Mouse (Mus musculus) mouse trophoblast stem cell (cell line): ENCODE results near the gene Gm4553.
"Not testable (repeated sequence)": the region's sequence is repeated elsewhere in the genome, so short reads cannot be mapped to it uniquely, and the experiment has no call there.

ENCODE experiments used
- in situ Hi-C, 2 experiments: fragments of 300-500 bp; cut with MseI, MboI; formaldehyde crosslinking; loops; 2 replicates in 1 of 2; 3 replicates in 1 of 2; pipeline ENCODE4 v1.15.1; 2025

Gm4553 gene

GRCm38 (mm10) chr7:142165639-142166038 is at the start of gene Gm4553:
Gene Gm4553, minus strand, starts transcription at chr7:142165739.
- in situ Hi-C loops = not testable (repeated sequence)

DNA sequence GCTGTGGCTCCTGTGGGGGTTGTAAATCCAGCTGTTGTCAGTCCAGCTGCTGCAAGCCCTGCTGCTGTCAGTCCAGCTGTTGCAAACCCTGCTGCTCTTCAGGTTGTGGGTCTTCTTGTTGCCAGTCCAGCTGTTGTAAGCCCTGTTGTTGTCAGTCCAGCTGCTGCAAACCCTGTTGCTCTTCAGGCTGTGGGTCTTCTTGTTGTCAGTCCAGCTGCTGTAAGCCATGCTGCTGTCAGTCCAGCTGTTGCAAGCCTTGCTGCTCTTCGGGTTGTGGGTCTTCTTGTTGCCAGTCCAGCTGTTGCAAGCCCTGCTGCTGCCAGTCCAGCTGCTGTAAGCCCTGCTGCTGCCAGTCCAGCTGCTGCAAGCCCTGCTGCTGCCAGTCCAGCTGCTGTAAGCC is 46.6 kb upstream of the Gm4553 start:
- in situ Hi-C loops = not testable (repeated sequence)

DNA sequence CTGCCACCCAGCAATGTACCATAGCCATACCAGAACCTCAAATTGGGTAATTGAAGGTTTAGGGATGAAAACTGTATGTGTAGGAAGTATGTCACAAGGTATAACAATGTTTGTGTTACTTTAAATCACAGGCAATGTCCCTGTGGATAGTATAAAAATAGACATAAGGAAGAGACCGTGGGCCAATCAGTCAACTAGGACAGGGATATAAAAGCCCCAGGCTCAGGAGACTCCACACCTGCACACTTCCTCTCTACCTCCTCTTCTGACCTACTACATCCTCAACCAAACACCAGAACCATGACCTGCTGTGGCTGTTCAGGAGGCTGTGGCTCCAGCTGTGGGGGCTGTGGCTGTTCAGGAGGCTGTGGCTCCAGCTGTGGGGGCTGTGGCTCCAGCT is 46.0 kb upstream of the Gm4553 start, which contains the start of gene Gm7579:
Gm7579 (plus strand) TSS at position 301 of the 400 bp plus-strand sequence.
- in situ Hi-C loops = no loop called here

DNA sequence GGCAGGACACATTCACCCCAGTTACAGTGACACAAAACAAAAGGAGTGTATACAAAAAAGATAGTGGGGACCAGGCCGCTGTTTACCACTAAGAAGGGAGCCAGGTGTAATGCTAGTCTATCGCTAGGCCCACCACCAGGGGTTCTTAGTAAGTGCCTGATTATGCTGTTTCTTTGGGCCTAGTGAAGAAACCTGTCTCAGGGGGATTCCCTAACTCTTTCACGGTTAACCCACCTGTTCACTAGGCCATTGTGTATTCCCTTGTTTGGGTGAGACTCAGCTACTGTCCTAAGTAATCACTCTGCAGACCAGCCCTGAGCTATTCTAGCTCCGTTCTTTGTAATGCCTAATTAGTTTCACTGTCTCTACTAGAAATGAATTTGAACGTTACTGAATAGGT is 41.4 kb upstream of the Gm4553 start:
- in situ Hi-C loops = not testable (repeated sequence)

- in situ Hi-C loops = no loop called here
Observed at GRCm38 (mm10) chr7:142205488-142205887, 39.9 kb upstream of the Gm4553 start.

DNA sequence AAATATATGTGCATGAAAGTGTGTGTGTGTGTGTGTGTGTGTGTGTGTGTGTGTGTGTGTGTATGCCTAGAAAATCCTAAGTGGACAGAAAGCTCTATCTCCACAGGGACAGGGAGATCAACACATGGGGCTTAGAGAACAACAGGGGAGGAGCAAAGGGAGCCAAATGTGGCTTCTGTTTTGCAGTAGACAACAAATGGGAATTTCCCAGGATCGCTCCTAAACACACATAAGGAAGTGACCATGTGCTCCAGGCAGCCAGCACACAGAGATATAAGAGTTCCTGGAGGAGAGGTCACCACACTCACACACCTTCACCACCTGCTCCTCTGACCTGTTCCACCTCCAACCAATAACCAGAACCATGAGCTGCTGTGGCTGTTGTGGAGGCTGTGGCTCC is 35.5 kb upstream of the Gm4553 start, which contains the start of gene Krtap5-3:
Krtap5-3 (plus strand) TSS at position 301 of the 400 bp plus-strand sequence.
- in situ Hi-C loops = no loop called here

DNA sequence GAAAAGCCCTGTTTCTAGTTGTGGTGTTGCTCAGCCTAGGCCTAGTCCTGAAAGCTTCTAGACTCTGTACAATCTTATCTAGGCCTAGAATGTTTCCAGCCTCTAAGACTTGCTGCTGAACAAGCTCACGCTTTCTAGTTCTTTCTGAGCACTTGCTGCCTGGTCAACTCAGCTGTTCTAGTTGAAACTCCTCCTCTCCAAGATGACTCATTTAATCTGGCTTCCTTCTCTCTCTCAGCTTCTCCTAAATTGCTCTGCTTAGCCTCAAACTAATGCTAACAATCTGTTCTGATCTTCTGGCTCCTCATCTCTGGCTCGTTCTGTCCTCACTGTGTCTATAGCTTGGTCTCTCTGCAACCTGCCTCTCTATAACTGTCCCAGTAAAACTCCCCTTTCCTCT is 33.2 kb upstream of the Gm4553 start:
- in situ Hi-C loops = no loop called here

- in situ Hi-C loops = no loop called here
Observed at GRCm38 (mm10) chr7:142190289-142190688, 24.8 kb upstream of the Gm4553 start, which contains the start of gene Gm10153. Gene Gm10153, minus strand, starts transcription at chr7:142190389.

- in situ Hi-C loops = no loop called here
Observed at GRCm38 (mm10) chr7:142188156-142188555, 22.6 kb upstream of the Gm4553 start.

DNA sequence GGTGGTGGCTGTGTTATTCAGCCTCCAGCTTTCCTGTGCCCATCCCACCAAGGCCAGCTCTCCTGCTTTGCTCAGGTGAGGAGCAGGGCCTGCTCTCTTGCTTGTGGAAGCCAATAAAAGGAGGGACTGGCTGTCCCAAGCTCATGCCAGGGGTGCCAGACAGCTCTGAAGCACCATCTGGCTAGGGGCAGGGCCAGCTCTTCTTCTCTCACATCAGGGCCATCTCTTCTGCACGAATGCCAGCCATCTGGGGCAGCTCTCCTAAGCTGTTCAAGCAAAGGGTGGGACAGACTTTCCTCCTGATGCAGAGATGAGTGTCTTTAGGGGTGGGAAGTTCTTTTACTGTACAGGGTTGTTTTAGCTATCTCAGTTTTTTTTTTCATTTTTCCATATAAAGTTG is 15.5 kb upstream of the Gm4553 start:
- in situ Hi-C loops = no loop called here

GRCm38 (mm10) chr7:142178685-142179084 is 13.1 kb upstream of the Gm4553 start:
- in situ Hi-C loops = no loop called here

GRCm38 (mm10) chr7:142175905-142176304 is 10.4 kb upstream of the Gm4553 start, which contains the start of gene Krtap5-2:
Gene Krtap5-2, minus strand, starts transcription at chr7:142176005.
- in situ Hi-C loops = not testable (repeated sequence)

DNA sequence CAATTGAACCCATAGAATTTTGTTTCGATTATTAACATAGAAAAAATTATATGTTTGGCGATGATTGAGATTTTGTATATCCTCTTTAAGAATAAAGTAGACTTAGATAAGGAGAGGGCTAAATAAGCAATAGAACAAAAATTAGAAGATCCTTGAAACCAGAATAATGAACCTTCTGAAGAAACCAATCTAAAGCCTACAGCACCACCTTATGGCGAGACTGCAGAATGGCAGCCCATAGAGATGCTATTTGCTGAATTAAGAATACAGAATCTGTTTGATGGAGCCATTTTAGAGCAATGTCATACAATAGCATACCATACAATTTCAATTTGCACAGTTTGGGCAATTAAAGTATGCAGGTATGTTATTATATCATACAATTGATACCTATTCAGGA is 4.3 kb upstream of the Gm4553 start:
- in situ Hi-C loops = no loop called here

GRCm38 (mm10) chr7:142159366-142159765 is 6.2 kb downstream of the Gm4553 start:
- in situ Hi-C loops = no loop called here

DNA sequence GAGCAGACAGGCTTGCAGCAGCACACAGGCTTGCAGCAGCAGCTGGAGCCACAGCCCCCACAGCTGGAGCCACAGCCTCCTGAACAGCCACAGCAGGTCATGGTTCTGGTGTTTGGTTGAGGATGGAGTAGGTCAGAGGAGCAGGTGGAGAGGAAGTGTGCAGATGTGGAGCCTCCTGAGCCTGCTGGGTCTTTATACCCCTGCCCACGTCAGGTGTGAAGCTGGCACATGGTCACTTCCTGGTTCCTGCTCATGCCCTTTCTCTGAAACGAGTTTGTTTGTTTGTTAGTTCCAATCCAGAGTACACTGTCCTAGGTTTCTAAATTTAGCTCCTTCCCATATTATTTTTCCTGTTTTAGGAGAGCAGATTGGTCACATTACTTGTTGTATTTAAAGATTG is 8.5 kb downstream of the Gm4553 start, which contains the start of gene Gm29735:
Gm29735 (minus strand) TSS at position 101 of the 400 bp plus-strand sequence.
- in situ Hi-C loops = not testable (repeated sequence)

DNA sequence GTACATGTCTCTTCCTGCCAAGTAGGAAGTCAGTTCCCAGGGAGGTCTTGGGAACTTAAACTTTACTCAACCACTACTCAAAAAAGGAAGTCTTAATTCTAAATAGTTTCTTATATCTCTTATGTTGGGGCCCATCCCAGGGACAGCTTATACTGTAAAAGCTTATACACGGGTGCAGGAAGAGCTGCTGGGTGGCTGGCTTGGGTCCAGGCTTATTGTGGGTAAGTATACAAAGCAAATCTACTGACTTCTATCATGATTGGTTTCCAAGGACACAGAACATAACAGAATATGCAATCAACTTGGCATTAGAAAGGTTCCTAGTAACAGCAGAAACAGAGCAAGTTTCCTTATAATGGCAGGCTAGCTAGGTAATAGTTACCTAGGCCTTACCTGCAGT is 10.2 kb downstream of the Gm4553 start:
- in situ Hi-C loops = no loop called here

DNA sequence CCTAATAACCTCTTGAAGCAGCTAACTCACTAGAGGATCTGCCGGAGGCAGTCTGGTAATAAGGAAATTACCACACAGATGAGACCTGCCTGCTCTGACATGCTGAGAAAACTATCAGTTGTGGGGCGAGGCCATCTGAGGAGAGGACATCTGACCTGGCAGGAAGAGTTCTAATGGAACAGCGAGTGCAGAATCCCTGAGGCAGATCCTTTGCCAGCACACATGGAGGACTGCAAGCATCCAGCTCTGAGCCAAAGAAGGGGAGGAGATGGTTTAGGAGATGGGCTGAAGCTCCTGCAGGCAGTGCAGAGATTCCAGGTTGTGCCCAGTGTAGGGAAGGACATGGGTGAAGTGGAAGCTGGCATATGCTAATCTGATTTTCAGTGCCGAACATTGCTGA is 13.3 kb downstream of the Gm4553 start:
- in situ Hi-C loops = no loop called here

DNA sequence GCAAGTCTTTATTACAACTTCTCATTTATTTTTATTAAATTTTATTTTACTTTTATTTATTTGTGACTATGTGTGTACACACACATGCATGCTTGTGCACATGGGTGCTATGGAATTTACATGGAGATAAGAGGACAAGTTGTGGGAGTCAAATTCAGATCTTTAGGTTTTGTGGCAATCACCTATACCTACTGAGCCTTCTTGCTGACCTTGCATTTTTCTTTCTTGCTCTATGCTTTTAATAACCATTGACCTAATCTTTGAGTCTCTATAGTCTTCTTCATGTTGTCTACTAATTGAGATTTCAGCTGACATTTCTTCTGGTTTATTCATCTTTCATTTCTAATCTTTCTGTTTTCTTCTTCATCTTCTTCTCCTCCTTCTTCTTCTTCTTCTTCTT is 16.9 kb downstream of the Gm4553 start:
- in situ Hi-C loops = loop anchor here in 1 of 2 experiments (10.0 kb wide), 1 partner anchor 96 kb away; the partner anchor contains the start of gene Gm40460

DNA sequence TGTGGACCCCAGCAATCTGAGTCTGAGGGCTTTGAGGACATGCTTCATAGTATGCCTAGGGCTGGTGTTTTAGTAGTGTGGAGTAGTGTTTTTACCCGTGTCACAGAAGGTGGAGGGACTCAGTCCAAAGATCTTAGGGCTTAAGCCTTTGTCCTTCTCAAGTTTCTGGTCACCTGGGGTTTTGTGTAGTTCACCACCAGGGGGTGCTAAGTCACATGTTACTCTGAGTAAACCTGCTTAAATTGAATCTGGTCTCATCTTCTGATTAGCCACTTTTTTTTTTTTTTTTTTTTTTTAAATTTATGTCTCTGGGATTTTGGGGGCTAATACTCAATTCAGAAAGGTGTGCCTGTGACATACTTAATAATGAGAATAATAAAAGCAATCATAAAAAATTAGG is 19.5 kb downstream of the Gm4553 start:
- in situ Hi-C loops = loop anchor here in 1 of 2 experiments (10.0 kb wide), 1 partner anchor 99 kb away; the partner anchor contains the start of gene Gm40460

DNA sequence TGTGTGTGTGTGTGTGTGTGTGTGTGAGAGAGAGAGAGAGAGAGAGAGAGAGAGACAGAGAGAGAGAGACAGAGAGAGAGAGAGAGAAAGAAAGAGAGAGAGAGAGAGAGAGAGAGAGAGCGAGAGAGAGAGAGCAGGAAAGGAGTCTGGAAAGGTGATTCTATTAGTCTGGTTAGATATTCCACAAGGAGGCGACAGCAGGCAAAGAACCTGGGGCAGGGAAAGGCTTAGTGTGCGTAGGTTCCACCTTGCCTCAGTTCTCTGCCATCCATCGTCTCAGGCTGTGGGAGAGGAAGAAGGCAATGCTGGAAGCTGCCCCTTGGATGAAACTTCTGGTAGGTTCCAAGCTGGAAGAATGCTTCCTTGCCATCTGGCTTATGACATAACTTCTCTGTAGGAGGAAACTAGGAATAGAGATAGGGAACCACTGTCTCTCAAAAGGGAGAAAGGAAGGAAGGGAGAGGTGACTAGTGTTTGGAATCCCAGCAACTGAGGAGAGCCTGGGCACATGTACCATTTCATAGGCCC is 20.1 kb downstream of the Gm4553 start:
- in situ Hi-C loops = loop anchor here in 1 of 2 experiments (10.0 kb wide), 1 partner anchor 99 kb away; the partner anchor contains the start of gene Gm40460

DNA sequence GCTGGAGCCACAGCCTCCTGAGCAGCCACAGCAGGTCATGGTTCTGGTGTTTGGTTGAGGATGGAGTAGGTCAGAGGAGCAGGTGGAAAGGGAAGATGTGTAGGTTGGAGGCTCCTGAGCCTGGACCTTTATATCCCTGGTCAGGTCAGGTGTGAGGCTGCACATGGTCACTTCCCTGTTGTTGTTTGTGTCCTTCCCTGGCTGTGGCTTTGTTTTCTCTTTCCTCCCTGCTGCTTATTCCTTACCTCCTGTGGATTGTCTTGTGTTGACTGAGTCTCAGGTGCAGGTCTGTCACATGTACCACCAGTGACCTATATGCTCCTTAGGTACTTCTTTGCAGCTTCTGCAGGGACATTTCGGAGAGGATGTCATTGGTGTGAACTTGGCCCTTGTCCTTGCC is 21.0 kb downstream of the Gm4553 start, which contains the start of gene Gm45337:
Gm45337 (minus strand) TSS at position 101 of the 400 bp plus-strand sequence.
- in situ Hi-C loops = loop anchor here in 1 of 2 experiments (10.0 kb wide), 1 partner anchor 100 kb away; the partner anchor contains the start of gene Gm40460

DNA sequence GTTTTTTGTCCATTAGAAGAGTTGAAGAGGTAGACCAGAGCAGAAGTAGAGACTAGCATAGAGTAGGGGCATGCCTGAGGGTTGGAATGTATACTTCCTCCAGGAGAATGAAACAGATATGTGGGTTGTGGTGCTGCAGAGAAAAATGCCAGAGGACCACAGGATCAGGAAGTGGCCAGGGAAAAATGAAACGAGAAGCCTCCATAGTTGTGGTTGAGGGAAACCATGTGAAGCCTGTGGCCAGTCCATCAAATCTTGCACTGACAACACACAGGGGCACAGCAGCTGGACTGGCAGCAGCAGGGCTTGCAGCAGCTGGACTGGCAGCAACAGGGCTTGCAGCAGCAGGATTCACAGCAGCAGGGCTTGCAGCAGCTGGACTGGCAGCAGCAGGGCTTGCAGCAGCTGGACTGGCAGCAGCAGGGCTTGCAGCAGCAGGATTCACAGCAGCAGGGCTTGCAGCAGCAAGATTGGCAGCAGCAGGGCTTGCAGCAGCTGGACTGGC is 22.0 kb downstream of the Gm4553 start:
- in situ Hi-C loops = loop anchor here in 1 of 2 experiments (10.0 kb wide), 1 partner anchor 101 kb away; the partner anchor contains the start of gene Gm40460

GRCm38 (mm10) chr7:142140696-142141095 is 24.8 kb downstream of the Gm4553 start:
- in situ Hi-C loops = loop anchor here in 1 of 2 experiments (10.0 kb wide), 1 partner anchor 104 kb away; the partner anchor contains the start of gene Gm40460
